Mouse (Mus musculus) heart, adult 18-20 months (tissue): ENCODE data around the gene Pkd1l3. TPM values are rescaled to one million over a fixed set of nuclear protein-coding genes. Genes with fewer than 3 reads are reported as not detected.

Source experiments
- DNase-seq, 2 experiments: peaks; one replicate each; pipeline ENCODE4 v3.0.0; 2021 to 2022; ENCODE audit warnings: mixed read lengths in 1 of 2
- total RNA-seq, 2 experiments: library from RNA; stranded (reverse); gene quantifications; 2 replicates each; pipeline ENCODE4 v1.2.3; 2021

The Pkd1l3 gene
- total RNA-seq, 2 experiments from 2014 or later: 0.07 TPM; not detected in 1

GRCm38 (mm10) chr8:109704565-109705319, 90.4 kb downstream of the Pkd1l3 start:
- peak; percentile 31 to 36 for DNase-seq

- peak; percentile 94 to 96 for DNase-seq
Measured at GRCm38 (mm10) chr8:109705320-109706075, 91.2 kb downstream of the Pkd1l3 start, which contains the start of gene Zfp821. Gene Zfp821 (plus strand): TSS chr8:109705546.

GRCm38 (mm10) chr8:109706076-109706873, 92.0 kb downstream of the Pkd1l3 start:
- peak in 1 of 2 experiments; percentile 49 for DNase-seq

- peak; percentile 74 to 87 for DNase-seq
Measured at GRCm38 (mm10) chr8:109706874-109707237, 92.5 kb downstream of the Pkd1l3 start.

- no peak for DNase-seq
Measured at GRCm38 (mm10) chr8:109707921-109708320, 93.6 kb downstream of the Pkd1l3 start.

GRCm38 (mm10) chr8:109712521-109712920, 98.2 kb downstream of the Pkd1l3 start:
- no peak for DNase-seq

- no peak for DNase-seq
Measured at GRCm38 (mm10) chr8:109714961-109715360, 100.6 kb downstream of the Pkd1l3 start.

Other genes with a start within 250 kb of the Pkd1l3 start
- not detected for gene Pmfbp1, start 120.5 kb upstream of the Pkd1l3 start, total RNA-seq
- 10 to 100 TPM; 10.7 to 12.3 TPM for gene Dhx38, start 48.7 kb upstream of the Pkd1l3 start, total RNA-seq
- 1 to 10 TPM; 4.3 to 4.6 TPM for gene Txnl4b, start 48.6 kb upstream of the Pkd1l3 start, total RNA-seq
- gene Hp, start 35.3 kb upstream of the Pkd1l3 start, total RNA-seq: 10 to 100 TPM; 12.3 to 26.7 TPM
- gene Dhodh, start 5.8 kb upstream of the Pkd1l3 start, total RNA-seq: 10 to 100 TPM; 15.9 to 16.0 TPM
- 10 to 100 TPM; 41.4 to 42.8 TPM for gene Ist1, start 78.7 kb downstream of the Pkd1l3 start, total RNA-seq
- gene Zfp821, start 91.0 kb downstream of the Pkd1l3 start, total RNA-seq: 1 to 10 TPM; 4.5 to 5.8 TPM
- gene Atxn1l, start 123.2 kb downstream of the Pkd1l3 start, total RNA-seq: 10 to 100 TPM; 21.2 TPM
- gene Ap1g1, start 164.0 kb downstream of the Pkd1l3 start, total RNA-seq: 10 to 100 TPM; 35.0 to 38.8 TPM